Mouse (Mus musculus) lung, postnatal 25 days (tissue): ENCODE measurements at regions not wholly inside any gene's neighbourhood (a gene's known extent, or its start where the extent isn't known, plus 50 kb on each side); places are given as distances from the start of the nearest gene placed in this dataset.

Experiments used
- DNase-seq: peaks from one replicate; pipeline ENCODE4 v3.0.0; 2022; ENCODE audit warnings: low spot score

GRCm38 (mm10) chr10:99416896-99417479 lies 154.0 kb downstream of the Dusp6 start:
- DNase-seq: no peak

GRCm38 (mm10) chr10:99417591-99417990 lies 154.6 kb downstream of the Dusp6 start:
- no peak for DNase-seq

GRCm38 (mm10) chr10:99418497-99418896 lies 155.5 kb downstream of the Dusp6 start:
- DNase-seq: no peak

GRCm38 (mm10) chr10:99419532-99419931 lies 156.5 kb downstream of the Dusp6 start:
- no peak for DNase-seq

GRCm38 (mm10) chr10:99423406-99423805 lies 160.4 kb downstream of the Dusp6 start:
- peak; percentile 32 for DNase-seq

GRCm38 (mm10) chr10:99425265-99425664 lies 162.2 kb downstream of the Dusp6 start:
- peak; percentile 24 for DNase-seq

- DNase-seq: no peak
Observed at GRCm38 (mm10) chr10:99430175-99430574, 167.1 kb downstream of the Dusp6 start.

- DNase-seq: peak; percentile 59
Observed at GRCm38 (mm10) chr10:99430669-99431561, 167.9 kb downstream of the Dusp6 start.

GRCm38 (mm10) chr10:99437060-99437459 lies 174.0 kb downstream of the Dusp6 start:
- DNase-seq: no peak

- no peak for DNase-seq
Observed at GRCm38 (mm10) chr10:99440169-99440568, 177.1 kb downstream of the Dusp6 start.

GRCm38 (mm10) chr10:99441014-99441413 lies 178.0 kb downstream of the Dusp6 start:
- DNase-seq: peak; percentile 92

- peak; percentile 56 for DNase-seq
Observed at GRCm38 (mm10) chr10:99441931-99442330, 178.9 kb downstream of the Dusp6 start.

GRCm38 (mm10) chr10:99443453-99444170 lies 180.6 kb downstream of the Dusp6 start:
- no peak for DNase-seq

GRCm38 (mm10) chr10:99450714-99451625 lies 187.9 kb downstream of the Dusp6 start:
- DNase-seq: no peak

- DNase-seq: no peak
Observed at GRCm38 (mm10) chr10:99451639-99452417, 188.8 kb downstream of the Dusp6 start.

GRCm38 (mm10) chr10:99456180-99456579 lies 193.1 kb downstream of the Dusp6 start:
- no peak for DNase-seq

- no peak for DNase-seq
Observed at GRCm38 (mm10) chr10:99458047-99458446, 195.0 kb downstream of the Dusp6 start.

- no peak for DNase-seq
Observed at GRCm38 (mm10) chr10:99459171-99459660, 196.2 kb downstream of the Dusp6 start.

- DNase-seq: peak; percentile 74
Observed at GRCm38 (mm10) chr10:99459823-99460361, 196.9 kb downstream of the Dusp6 start.

- peak; percentile 65 for DNase-seq
Observed at GRCm38 (mm10) chr10:99460847-99461445, 197.9 kb downstream of the Dusp6 start.
